Mouse (Mus musculus): ENCODE results near the gene Slc35f1.

Slc35f1 gene

DNA sequence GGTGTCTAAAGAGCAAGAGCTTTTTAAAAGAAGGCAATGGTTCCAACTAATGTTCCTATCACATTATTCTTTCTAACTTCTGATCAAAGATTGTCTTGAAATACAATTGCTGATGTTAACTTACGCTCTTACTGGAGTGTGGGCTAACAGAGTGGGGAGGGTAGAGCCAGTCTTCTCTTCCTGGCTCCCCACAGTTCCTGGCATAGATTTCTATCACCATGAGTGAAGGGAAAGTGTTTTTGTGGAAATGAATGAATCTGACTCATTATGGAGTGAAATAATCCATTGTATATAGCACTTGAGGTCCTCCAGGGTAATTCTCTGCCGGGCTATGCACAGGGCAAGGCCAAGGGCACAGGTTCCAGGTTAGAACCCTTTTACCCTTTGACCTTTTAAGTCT is 24.2 kb downstream of the Slc35f1 start:
- H3K27me3 ChIP-seq (ENCODE audit: insufficient read depth, low read length), result no peaks in the 10 kb centered on the region
- H3K9me3 ChIP-seq (ENCODE audit: low read length), result no peaks in the 10 kb centered on the region
- no peak for TF ChIP-seq POU5F1 (IDR thresholded peaks at IDR 0.05; ENCODE audit: borderline replicate concordance, low read length)
- TF ChIP-seq CTCF (conservative IDR thresholded peaks at IDR 0.05; ENCODE audit: low read length), result no peak
- no peak for TF ChIP-seq NANOG (IDR thresholded peaks at IDR 0.05; ENCODE audit: borderline replicate concordance, low read length)
- H3K4me1 ChIP-seq (replicated peaks; ENCODE audit: low read depth, low read length), result no peaks in the 10 kb centered on the region
- no peak overlapping the region for H3K4me3 ChIP-seq (replicated peaks; ENCODE audit: low read length)
- no peaks in the 10 kb centered on the region for H3K36me3 ChIP-seq (ENCODE audit: insufficient read depth, low read length)

DNA sequence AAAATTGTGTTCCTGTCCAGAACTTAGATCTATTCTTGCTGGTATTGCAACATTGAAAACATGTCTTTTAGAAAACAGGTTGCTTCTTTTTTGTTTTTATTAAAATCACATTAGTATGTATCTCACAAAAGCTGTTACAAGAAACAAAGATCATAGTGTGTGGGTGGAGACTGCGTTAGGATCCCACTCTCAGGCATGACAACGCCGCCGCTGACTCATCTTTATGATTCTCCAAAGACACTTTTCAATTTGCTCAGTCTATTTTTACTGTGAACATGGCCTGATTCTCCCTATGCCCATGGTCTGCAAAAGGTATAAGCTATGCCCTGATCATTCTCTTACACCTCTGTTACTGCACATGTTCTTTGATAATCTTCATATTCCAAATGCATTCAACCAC is 24.8 kb downstream of the Slc35f1 start:
- TF ChIP-seq POU5F1 (IDR thresholded peaks at IDR 0.05; ENCODE audit: borderline replicate concordance, low read length), result no peak
- Histone ChIP-seq H3K27me3 (ENCODE audit: insufficient read depth, low read length) (no peaks in the 10 kb centered on the region), H3K4me1 (replicated peaks; ENCODE audit: low read depth, low read length) (no peaks in the 10 kb centered on the region), H3K36me3 (ENCODE audit: insufficient read depth, low read length) (no peaks in the 10 kb centered on the region), H3K9me3 (ENCODE audit: low read length) (no peaks in the 10 kb centered on the region), H3K4me3 (replicated peaks; ENCODE audit: low read length) (no peak overlapping the region)

DNA sequence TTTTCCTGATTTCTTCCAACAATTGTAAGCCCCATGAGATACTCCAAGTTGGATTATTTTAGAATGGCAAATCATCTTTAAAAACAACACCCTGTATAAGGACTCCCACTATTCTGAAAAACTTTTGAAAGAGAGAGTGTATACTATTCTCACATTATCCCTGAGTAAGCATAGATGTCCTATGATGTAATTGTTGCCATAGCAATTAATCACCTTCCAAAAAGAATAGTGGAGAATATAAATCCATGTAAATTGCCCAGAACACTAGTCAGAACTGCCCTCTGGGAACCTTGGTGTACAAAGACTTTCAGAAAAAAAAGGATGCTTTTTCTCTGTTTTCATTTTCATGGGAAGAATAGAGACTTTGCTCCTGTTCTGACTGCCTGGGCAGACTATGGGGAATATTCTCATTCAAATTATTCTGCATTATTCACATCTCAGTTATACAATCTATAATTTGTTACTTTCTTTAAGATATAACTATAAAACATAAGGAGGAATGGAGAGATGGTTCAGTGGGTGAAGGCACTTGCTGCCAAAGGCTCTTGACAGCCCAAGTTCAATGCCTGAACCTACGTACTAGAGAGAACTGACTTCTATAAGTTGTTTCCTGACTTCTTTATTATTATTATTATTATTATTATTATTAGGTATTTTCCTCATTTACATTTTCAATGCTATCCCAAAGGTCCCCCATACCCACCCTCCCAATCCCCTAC is 28.0 kb downstream of the Slc35f1 start:
- Histone ChIP-seq H3K9me3 (ENCODE audit: low read length) (no peaks in the 10 kb centered on the region), H3K4me3 (replicated peaks; ENCODE audit: low read length) (no peak overlapping the region), H3K27me3 (ENCODE audit: insufficient read depth, low read length) (no peaks in the 10 kb centered on the region), H3K36me3 (ENCODE audit: insufficient read depth, low read length) (no peaks in the 10 kb centered on the region), H3K4me1 (replicated peaks; ENCODE audit: low read depth, low read length) (no peaks in the 10 kb centered on the region)
- no peak for TF ChIP-seq POU5F1 (IDR thresholded peaks at IDR 0.05; ENCODE audit: borderline replicate concordance, low read length)
- TF ChIP-seq NANOG (IDR thresholded peaks at IDR 0.05; ENCODE audit: borderline replicate concordance, low read length), result no peak
- TF ChIP-seq CTCF (conservative IDR thresholded peaks at IDR 0.05; ENCODE audit: low read length), result no peak

DNA sequence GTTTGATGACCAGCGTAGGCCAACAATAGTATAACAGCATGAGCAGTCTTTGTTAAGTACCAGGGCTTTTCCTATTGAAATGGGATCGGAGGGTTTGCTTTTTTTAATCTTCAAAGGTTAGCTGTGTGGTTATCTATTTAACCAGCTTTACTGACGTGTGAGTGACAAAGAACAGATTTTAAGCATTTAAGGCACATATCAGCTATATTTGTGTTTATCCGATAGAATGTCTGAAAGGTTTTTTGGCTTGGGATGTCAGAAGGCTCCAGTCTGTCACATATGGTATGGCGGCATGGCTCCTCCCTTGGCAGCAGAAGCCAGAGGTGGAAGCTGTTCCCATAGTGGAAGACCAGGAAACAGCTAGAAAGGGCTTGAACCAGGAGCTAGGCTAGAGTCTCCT is 36.3 kb downstream of the Slc35f1 start:
- TF ChIP-seq CTCF (conservative IDR thresholded peaks at IDR 0.05; ENCODE audit: low read length), result no peak
- no peak for TF ChIP-seq NANOG (IDR thresholded peaks at IDR 0.05; ENCODE audit: borderline replicate concordance, low read length)
- TF ChIP-seq POU5F1 (IDR thresholded peaks at IDR 0.05; ENCODE audit: borderline replicate concordance, low read length), result no peak

DNA sequence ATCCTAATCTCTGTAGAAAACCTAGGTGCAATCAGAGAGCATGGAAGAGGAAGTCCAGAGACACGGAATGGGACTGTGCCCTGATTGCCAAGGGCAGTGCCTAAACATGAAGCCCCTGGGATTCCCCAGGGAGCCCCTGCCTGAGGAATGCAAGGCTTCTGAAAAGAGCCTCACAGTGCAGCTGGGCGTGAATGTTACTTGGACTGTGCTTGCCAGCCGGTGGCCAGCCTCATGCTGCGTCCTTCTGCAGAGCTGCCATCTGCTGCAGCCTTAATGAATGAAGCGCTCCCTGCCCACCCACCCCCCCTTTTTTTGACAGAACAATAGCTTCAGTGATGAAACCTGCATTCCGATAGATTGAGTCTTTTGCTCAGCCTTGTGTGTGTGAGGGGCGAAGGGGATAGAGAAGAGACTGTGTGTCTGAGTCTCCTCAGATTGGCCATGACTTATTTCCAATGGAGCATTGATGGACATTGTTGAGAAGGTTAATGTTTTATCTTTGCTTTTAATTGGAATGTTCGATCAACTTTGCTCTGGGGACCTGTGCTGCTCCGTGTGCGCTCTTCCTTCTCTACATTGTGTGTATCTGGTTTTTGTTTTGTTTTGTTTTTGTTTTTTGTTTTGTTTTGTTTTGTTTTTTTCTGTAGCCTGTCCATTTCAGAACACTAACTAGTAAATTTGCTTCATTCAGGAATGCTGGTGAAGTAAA is 52.5 kb downstream of the Slc35f1 start:
- TF ChIP-seq NANOG (IDR thresholded peaks at IDR 0.05; ENCODE audit: borderline replicate concordance, low read length) (no peak), POU5F1 (IDR thresholded peaks at IDR 0.05; ENCODE audit: borderline replicate concordance, low read length) (no peak), CTCF (conservative IDR thresholded peaks at IDR 0.05; ENCODE audit: low read length) (no peak)
- no peak overlapping the region for H3K4me3 ChIP-seq (replicated peaks; ENCODE audit: low read length)
- H3K9me3 ChIP-seq (ENCODE audit: low read length), result no peaks in the 10 kb centered on the region
- H3K27me3 ChIP-seq (ENCODE audit: insufficient read depth, low read length), result no peaks in the 10 kb centered on the region
- H3K36me3 ChIP-seq (ENCODE audit: insufficient read depth, low read length), result no peaks in the 10 kb centered on the region
- H3K4me1 ChIP-seq (replicated peaks; ENCODE audit: low read depth, low read length), result peaks cover 16% of the 10 kb centered on the region

More for the DNA sequence above, 36.3 kb downstream of the Slc35f1 start:
- Histone ChIP-seq H3K4me1 (replicated peaks; ENCODE audit: low read depth, low read length) (no peaks in the 10 kb centered on the region), H3K4me3 (replicated peaks; ENCODE audit: low read length) (no peak overlapping the region), H3K27me3 (ENCODE audit: insufficient read depth, low read length) (no peaks in the 10 kb centered on the region), H3K9me3 (ENCODE audit: low read length) (no peaks in the 10 kb centered on the region), H3K36me3 (ENCODE audit: insufficient read depth, low read length) (no peaks in the 10 kb centered on the region)

DNA sequence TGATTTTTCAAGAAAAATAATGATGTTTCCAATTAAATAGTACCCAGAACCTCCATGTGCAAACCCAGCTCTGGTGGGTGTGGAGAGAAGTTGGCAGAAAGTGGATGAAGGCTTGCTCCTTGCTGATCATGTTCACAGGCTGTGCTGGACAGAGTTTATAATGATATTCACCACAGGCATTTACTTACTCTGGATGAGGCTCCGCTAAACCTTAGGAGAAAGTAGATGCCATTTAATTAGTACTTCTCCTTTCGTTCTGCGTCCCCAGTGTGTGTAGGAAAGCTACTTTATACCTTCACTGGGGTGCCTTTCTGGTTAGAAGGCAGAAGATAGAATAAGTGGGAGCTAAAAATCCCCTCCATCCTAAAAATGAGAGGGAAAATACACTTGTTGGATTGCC is 53.5 kb downstream of the Slc35f1 start:
- Histone ChIP-seq H3K4me1 (replicated peaks; ENCODE audit: low read depth, low read length) (peaks cover 16% of the 10 kb centered on the region), H3K36me3 (ENCODE audit: insufficient read depth, low read length) (no peaks in the 10 kb centered on the region), H3K27me3 (ENCODE audit: insufficient read depth, low read length) (no peaks in the 10 kb centered on the region), H3K9me3 (ENCODE audit: low read length) (no peaks in the 10 kb centered on the region), H3K4me3 (replicated peaks; ENCODE audit: low read length) (no peak overlapping the region)
- no peak for TF ChIP-seq NANOG (IDR thresholded peaks at IDR 0.05; ENCODE audit: borderline replicate concordance, low read length)
- TF ChIP-seq CTCF (conservative IDR thresholded peaks at IDR 0.05; ENCODE audit: low read length), result no peak
- no peak for TF ChIP-seq POU5F1 (IDR thresholded peaks at IDR 0.05; ENCODE audit: borderline replicate concordance, low read length)

DNA sequence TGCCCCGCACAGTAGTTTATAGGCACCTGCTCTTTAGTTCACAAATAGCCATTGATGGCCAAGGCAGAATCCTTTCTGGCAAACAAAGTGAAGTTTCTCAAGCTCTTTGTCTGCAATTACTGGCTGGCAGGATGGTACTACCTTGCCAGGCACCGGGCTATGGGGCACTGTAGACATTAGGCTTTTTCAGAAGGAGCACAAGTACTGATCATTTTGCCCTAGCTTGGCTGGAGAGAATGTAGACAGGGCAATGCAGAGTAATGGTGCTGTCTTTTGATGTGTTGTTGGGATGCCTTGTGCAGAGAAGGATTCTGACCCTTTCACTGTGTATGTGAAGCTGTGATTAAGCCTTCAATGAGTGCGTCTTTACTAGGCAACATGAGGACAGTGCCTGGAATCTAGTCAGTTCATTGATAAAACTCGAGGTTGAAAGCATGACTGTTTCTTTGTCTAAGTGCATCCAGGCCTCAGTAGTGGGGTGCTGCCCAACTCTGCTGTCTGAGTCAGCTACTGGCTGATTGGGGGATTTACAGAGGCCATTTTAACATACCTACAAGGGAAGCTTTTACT is 57.8 kb downstream of the Slc35f1 start:
- TF ChIP-seq POU5F1 (IDR thresholded peaks at IDR 0.05; ENCODE audit: borderline replicate concordance, low read length), result no peak
- TF ChIP-seq CTCF (conservative IDR thresholded peaks at IDR 0.05; ENCODE audit: low read length), result no peak
- no peak for TF ChIP-seq NANOG (IDR thresholded peaks at IDR 0.05; ENCODE audit: borderline replicate concordance, low read length)
- H3K4me1 ChIP-seq (replicated peaks; ENCODE audit: low read depth, low read length), result peaks cover 9% of the 10 kb centered on the region
- H3K36me3 ChIP-seq (ENCODE audit: insufficient read depth, low read length), result no peaks in the 10 kb centered on the region
- H3K9me3 ChIP-seq (ENCODE audit: low read length), result no peaks in the 10 kb centered on the region
- H3K27me3 ChIP-seq (ENCODE audit: insufficient read depth, low read length), result no peaks in the 10 kb centered on the region
- no peak overlapping the region for H3K4me3 ChIP-seq (replicated peaks; ENCODE audit: low read length)

DNA sequence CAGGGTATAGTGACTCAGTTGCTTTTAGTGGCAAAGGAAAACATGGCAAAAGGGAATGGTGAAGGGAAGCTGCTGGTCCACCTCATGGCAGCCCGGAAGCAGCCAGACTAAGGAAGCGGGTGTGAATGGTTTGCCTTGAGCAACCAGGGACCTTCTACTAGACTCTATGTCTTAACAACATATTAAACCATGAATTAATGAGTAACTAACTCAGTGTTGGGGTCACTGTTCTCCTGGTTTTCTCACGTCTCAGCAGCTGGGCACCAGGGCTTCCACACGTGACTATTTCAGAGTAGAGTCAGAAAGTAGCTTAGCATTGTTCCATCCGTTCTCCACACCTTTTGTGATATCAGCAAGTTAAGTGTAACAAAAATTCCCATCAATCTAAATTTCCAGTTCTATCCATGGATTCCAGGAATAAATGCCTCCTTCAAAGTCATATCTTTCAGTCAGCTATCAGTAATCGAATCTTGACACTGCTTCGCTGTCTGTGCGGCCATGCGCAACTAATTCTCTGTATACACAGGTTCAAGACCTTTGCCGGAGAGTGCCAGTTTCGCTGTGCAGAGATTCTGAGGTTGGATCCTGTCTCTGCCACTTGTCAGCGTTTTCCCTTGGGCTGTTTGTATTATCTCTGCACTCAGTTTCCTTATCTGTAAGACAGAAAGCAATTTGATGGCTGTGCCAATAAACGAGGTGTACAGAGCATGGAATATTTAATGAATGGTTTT is 65.8 kb downstream of the Slc35f1 start:
- H3K4me1 ChIP-seq (replicated peaks; ENCODE audit: low read depth, low read length), result no peaks in the 10 kb centered on the region
- no peak overlapping the region for H3K4me3 ChIP-seq (replicated peaks; ENCODE audit: low read length)
- H3K36me3 ChIP-seq (ENCODE audit: insufficient read depth, low read length), result no peaks in the 10 kb centered on the region
- H3K9me3 ChIP-seq (ENCODE audit: low read length), result no peaks in the 10 kb centered on the region
- no peaks in the 10 kb centered on the region for H3K27me3 ChIP-seq (ENCODE audit: insufficient read depth, low read length)
- TF ChIP-seq CTCF (conservative IDR thresholded peaks at IDR 0.05; ENCODE audit: low read length) (no peak), POU5F1 (IDR thresholded peaks at IDR 0.05; ENCODE audit: borderline replicate concordance, low read length) (no peak), NANOG (IDR thresholded peaks at IDR 0.05; ENCODE audit: borderline replicate concordance, low read length) (no peak)

Data from E14TG2a.4 (cell line).